Mouse (Mus musculus) intestine, embryonic 16.5 days (tissue): ENCODE measurements around the gene Strn3. TPM values are rescaled to one million over a fixed set of nuclear protein-coding genes. Genes with fewer than 3 reads are reported as not detected.
"Not testable (repeated sequence)": the region's sequence is repeated elsewhere in the genome, so short reads cannot be mapped to it uniquely, and the experiment has no call there.

Source experiments
- ATAC-seq: fragments of 200-750 bp; cut with Nextera tagmentation; 2 replicates; pipeline ENCODE4 v1.8.0; 2017; ENCODE audit warnings: moderate TSS enrichment, moderate library complexity
- H3K27ac ChIP-seq: fragments of 300-500 bp; sonication (generic); 2 replicates; pipeline ENCODE4 v1.5.1; 2014; ENCODE audit warnings: mild to moderate bottlenecking, low read length
- H3K27me3 ChIP-seq: fragments of 300-500 bp; sonication (generic); replicated peaks from 2 replicates; pipeline ENCODE4 v1.6.1; 2014; ENCODE audit warnings: low read length, control low read depth, mixed read lengths; ENCODE audit not compliant: control insufficient read depth, insufficient read depth
- H3K36me3 ChIP-seq: fragments of 300-500 bp; sonication (generic); 2 replicates; pipeline ENCODE4 v1.6.1; 2014; ENCODE audit warnings: low read length, control low read depth; ENCODE audit not compliant: control insufficient read depth, insufficient read depth
- H3K4me1 ChIP-seq: fragments of 300-500 bp; sonication (generic); 2 replicates; pipeline ENCODE4 v1.6.1; 2014; ENCODE audit warnings: low read length, control low read depth, mixed read lengths; ENCODE audit not compliant: control insufficient read depth, insufficient read depth
- H3K4me2 ChIP-seq: fragments of 300-500 bp; sonication (generic); 2 replicates; pipeline ENCODE4 v1.6.1; 2014; ENCODE audit warnings: low read depth, low read length, control low read depth
- H3K4me3 ChIP-seq: fragments of 300-500 bp; sonication (generic); 2 replicates; pipeline ENCODE4 v1.5.1; 2014; ENCODE audit warnings: mild to moderate bottlenecking, low read length
- H3K9ac ChIP-seq: fragments of 300-500 bp; sonication (generic); 2 replicates; pipeline ENCODE4 v1.6.1; 2014; ENCODE audit warnings: low read depth, low read length
- H3K9me3 ChIP-seq: fragments of 300-500 bp; sonication (generic); 2 replicates; pipeline ENCODE4 v1.6.1; 2016; ENCODE audit warnings: low read length, control low read depth; ENCODE audit not compliant: control insufficient read depth
- WGBS: fragments of 180-500 bp; shearing (Covaris S2); extraction: QIAGEN DNeasy Blood & Tissue Kit; methylation state at CpG from one replicate; pipeline ENCODE4 v1.1.7; 2014; 5-methylcytosine and 5-hydroxymethylcytosine counted together
- polyA plus RNA-seq: library from polyadenylated mRNA; unstranded; fragments of >200 nt; fragmentation: Nextera tagmentation; extraction: Ambion mirVana; gene quantifications from 2 replicates; pipeline ENCODE4 v1.2.1, GENCODE M21; 2015

The Strn3 gene
- polyA plus RNA-seq, 1 experiment from 2014 or later = 14.5 TPM

GRCm38 (mm10) chr12:51699623-51700393, 8.1 kb upstream of the Strn3 start:
- Histone ChIP-seq H3K27ac (no peak overlapping the region), H3K27me3 (no peaks in the 10 kb centered on the region), H3K4me3 (no peak overlapping the region), H3K4me2 (no peak overlapping the region), H3K4me1 (no peaks in the 10 kb centered on the region), H3K9me3 (peaks cover 4% of the 10 kb centered on the region; the same call in 1 of the 2 replicates), H3K36me3 (no peaks in the 10 kb centered on the region), H3K9ac (no peak overlapping the region)
- 50% methylated on average over 8 of the region's 8 CpGs for WGBS
- peak; percentile 84 for ATAC-seq

GRCm38 (mm10) chr12:51696157-51696556, 4.5 kb upstream of the Strn3 start:
- no peak overlapping the region for H3K4me3 ChIP-seq
- no peak overlapping the region for H3K27ac ChIP-seq
- H3K4me1 ChIP-seq = peaks cover 8% of the 10 kb centered on the region
- WGBS = 96% methylated on average over 2 of the region's 2 CpGs
- no peak overlapping the region for H3K9ac ChIP-seq
- H3K4me2 ChIP-seq = no peak overlapping the region
- H3K36me3 ChIP-seq = no peaks in the 10 kb centered on the region
- H3K27me3 ChIP-seq = no peaks in the 10 kb centered on the region
- ATAC-seq = no peak
- H3K9me3 ChIP-seq = no peaks in the 10 kb centered on the region

GRCm38 (mm10) chr12:51694966-51695365, 3.3 kb upstream of the Strn3 start:
- peaks cover 8% of the 10 kb centered on the region for H3K4me1 ChIP-seq
- H3K4me3 ChIP-seq = no peak overlapping the region
- H3K4me2 ChIP-seq = no peak overlapping the region
- H3K9ac ChIP-seq = no peak overlapping the region
- no peak overlapping the region for H3K27ac ChIP-seq
- no peaks in the 10 kb centered on the region for H3K27me3 ChIP-seq
- 74% methylated on average over 1 of the region's 1 CpGs for WGBS
- ATAC-seq = no peak
- H3K36me3 ChIP-seq = no peaks in the 10 kb centered on the region
- no peaks in the 10 kb centered on the region for H3K9me3 ChIP-seq

GRCm38 (mm10) chr12:51694096-51694495, 2.4 kb upstream of the Strn3 start:
- no peaks in the 10 kb centered on the region for H3K27me3 ChIP-seq
- H3K9me3 ChIP-seq = no peaks in the 10 kb centered on the region
- no peak overlapping the region for H3K4me2 ChIP-seq
- no peak overlapping the region for H3K9ac ChIP-seq
- ATAC-seq = no peak
- no peaks in the 10 kb centered on the region for H3K36me3 ChIP-seq
- peak overlapping the region; percentile 23; the same call in 1 of the 2 replicates for H3K27ac ChIP-seq
- H3K4me3 ChIP-seq = no peak overlapping the region
- peaks cover 11% of the 10 kb centered on the region for H3K4me1 ChIP-seq

- no peak for ATAC-seq
- 83% methylated on average over 3 of the region's 3 CpGs for WGBS
- H3K27ac ChIP-seq = no peak overlapping the region
Observed at GRCm38 (mm10) chr12:51693419-51693818, 1.7 kb upstream of the Strn3 start.

GRCm38 (mm10) chr12:51692870-51693269, 1.2 kb upstream of the Strn3 start:
- H3K9me3 ChIP-seq, H3K27ac ChIP-seq, H3K36me3 ChIP-seq, H3K9ac ChIP-seq, ATAC-seq, H3K4me3 ChIP-seq, H3K27me3 ChIP-seq, H3K4me2 ChIP-seq: not testable (repeated sequence)
- 75% methylated on average over 10 of the region's 10 CpGs for WGBS
- peaks cover 14% of the 10 kb centered on the region for H3K4me1 ChIP-seq

More at GRCm38 (mm10) chr12:51693419-51693818, 1.7 kb upstream of the Strn3 start:
- no peak overlapping the region for H3K4me2 ChIP-seq
- H3K36me3 ChIP-seq = no peaks in the 10 kb centered on the region
- H3K9ac ChIP-seq = no peak overlapping the region
- no peaks in the 10 kb centered on the region for H3K9me3 ChIP-seq
- H3K4me1 ChIP-seq = peaks cover 14% of the 10 kb centered on the region
- H3K27me3 ChIP-seq = no peaks in the 10 kb centered on the region
- H3K4me3 ChIP-seq = no peak overlapping the region

- Histone ChIP-seq H3K27me3 (no peaks in the 10 kb centered on the region), H3K36me3 (no peaks in the 10 kb centered on the region), H3K4me3 (peak within 1 kb of the TSS; percentile 98), H3K27ac (peak within 1 kb of the TSS; percentile 100), H3K9me3 (no peaks in the 10 kb centered on the region), H3K4me2 (peak within 1 kb of the TSS; percentile 72), H3K9ac (peak within 1 kb of the TSS; percentile 99), H3K4me1 (peaks cover 14% of the 10 kb centered on the region)
- peak; percentile 80 for ATAC-seq
- WGBS = 1% methylated on average over 99 of the region's 108 CpGs
Observed at GRCm38 (mm10) chr12:51690893-51691844, 528 bp downstream of the Strn3 start, which contains the start of gene Ap4s1. Gene Ap4s1 (plus strand): TSS chr12:51691033.

- WGBS = 74% methylated on average over 2 of the region's 2 CpGs
- H3K4me1 ChIP-seq = peaks cover 10% of the 10 kb centered on the region
- no peak overlapping the region for H3K27ac ChIP-seq
- H3K36me3 ChIP-seq = no peaks in the 10 kb centered on the region
- H3K9ac ChIP-seq = no peak overlapping the region
- no peaks in the 10 kb centered on the region for H3K9me3 ChIP-seq
- H3K27me3 ChIP-seq = no peaks in the 10 kb centered on the region
- H3K4me2 ChIP-seq = no peak overlapping the region
- ATAC-seq = no peak
- no peak overlapping the region for H3K4me3 ChIP-seq
Observed at GRCm38 (mm10) chr12:51688546-51688945, 3.2 kb downstream of the Strn3 start.

GRCm38 (mm10) chr12:51678844-51679243, 12.9 kb downstream of the Strn3 start:
- H3K9me3 ChIP-seq = no peaks in the 10 kb centered on the region
- H3K4me1 ChIP-seq = peaks cover 3% of the 10 kb centered on the region; the same call in 1 of the 2 replicates
- WGBS = 71% methylated on average over 1 of the region's 1 CpGs
- peak; percentile 64 for ATAC-seq
- H3K4me2 ChIP-seq = no peak overlapping the region
- no peak overlapping the region for H3K4me3 ChIP-seq
- H3K27ac ChIP-seq = no peak overlapping the region
- H3K36me3 ChIP-seq = no peaks in the 10 kb centered on the region
- H3K9ac ChIP-seq = no peak overlapping the region
- H3K27me3 ChIP-seq = no peaks in the 10 kb centered on the region
